ENCODE assay signal across 17 mouse cellular contexts in the genomic region with DNA sequence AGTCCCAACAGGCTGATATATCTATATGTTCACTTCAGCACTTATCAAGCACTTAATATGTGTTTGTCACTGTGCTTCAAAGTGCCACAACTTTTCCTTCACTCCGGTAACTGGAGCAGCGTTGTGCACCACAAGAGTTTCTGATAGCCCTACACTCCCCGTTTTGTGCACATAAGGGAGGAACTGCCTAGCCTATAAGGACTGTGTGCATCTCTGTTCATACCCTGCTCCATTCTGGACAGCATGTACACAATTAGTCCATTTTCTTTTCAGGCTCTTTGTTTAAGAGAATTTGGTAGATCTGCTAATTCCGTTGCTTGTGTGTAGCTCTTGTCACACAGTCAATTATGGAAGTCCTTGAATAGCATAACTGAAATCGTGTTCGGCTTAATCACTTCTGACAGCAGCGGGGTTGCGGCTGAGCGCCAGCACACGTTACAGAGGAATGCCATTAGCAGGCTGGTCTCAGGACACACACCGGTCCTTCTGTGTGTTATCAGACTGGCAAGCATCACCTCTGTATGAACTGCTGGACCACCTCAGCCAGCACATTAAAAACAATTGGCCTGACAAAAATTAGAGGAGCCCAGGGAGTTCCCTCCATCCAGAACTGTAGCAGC.
DNase-seq lines count a peak whose midpoint lies in the region; ATAC-seq lines count a peak whose summit lies in the region.
"Had no signal": no experiment of that assay in that cellular context is flagged by ENCODE, and none has a peak within 500 bp of the region (broad histone marks: within the 10 kb centered on the region; RNA-seq: fewer than 3 reads in every experiment).

No protein-coding gene starts in this region.

- ATAC-seq in hindbrain, embryonic 12.5 days (ENCODE audit: low FRiP score), result 0 out of 2 replicates have a peak, but pooled peaks have one; percentile 58
- peak; percentile 18; the same call in 1 of the 2 replicates for ATAC-seq in forebrain, embryonic 16.5 days
- no peak for ATAC-seq in midbrain, embryonic 14.5 days (ENCODE audit: low FRiP score, low TSS enrichment)
- ATAC-seq: intestine, embryonic 15.5 days had no signal

- H3K4me1 ChIP-seq in hindbrain, embryonic 12.5 days, result peaks cover 4% of the 10 kb centered on the region; the same call in 1 of the 2 replicates
- no peaks in the 10 kb centered on the region for H3K4me1 ChIP-seq in hindbrain, embryonic 10.5 days (replicated peaks)
- H3K4me1 ChIP-seq in forebrain, embryonic 16.5 days (replicated peaks; ENCODE audit: control insufficient read depth, insufficient read depth, low read length), result peaks cover 10% of the 10 kb centered on the region
- peaks cover 6% of the 10 kb centered on the region; the same call in 1 of the 2 replicates for H3K4me1 ChIP-seq in midbrain, embryonic 14.5 days (ENCODE audit: control insufficient read depth, insufficient read depth, low read length)
- H3K4me1 ChIP-seq: intestine, embryonic 15.5 days; lung, embryonic 15.5 days; neural tube, embryonic 12.5 days had no signal

- H3K27me3 ChIP-seq in hindbrain, embryonic 12.5 days, result no peaks in the 10 kb centered on the region
- no peaks in the 10 kb centered on the region for H3K27me3 ChIP-seq in hindbrain, embryonic 10.5 days (ENCODE audit: insufficient read depth, poor library complexity, severe bottlenecking)
- no peaks in the 10 kb centered on the region for H3K27me3 ChIP-seq in forebrain, embryonic 16.5 days (replicated peaks; ENCODE audit: control insufficient read depth, insufficient read depth, low read length)
- H3K27me3 ChIP-seq in midbrain, embryonic 14.5 days (ENCODE audit: control insufficient read depth, insufficient read depth, low read length), result no peaks in the 10 kb centered on the region
- H3K27me3 ChIP-seq: intestine, embryonic 15.5 days; lung, embryonic 15.5 days; neural tube, embryonic 12.5 days had no signal

- no peaks in the 10 kb centered on the region for H3K9me3 ChIP-seq in hindbrain, embryonic 12.5 days (replicated peaks)
- no peaks in the 10 kb centered on the region for H3K9me3 ChIP-seq in hindbrain, embryonic 10.5 days
- no peaks in the 10 kb centered on the region for H3K9me3 ChIP-seq in forebrain, embryonic 16.5 days (ENCODE audit: control insufficient read depth, low read length)
- H3K9me3 ChIP-seq in midbrain, embryonic 14.5 days (ENCODE audit: control insufficient read depth, low read length), result no peaks in the 10 kb centered on the region
- H3K9me3 ChIP-seq: intestine, embryonic 15.5 days; lung, embryonic 15.5 days; neural tube, embryonic 12.5 days had no signal

- no peak overlapping the region for H3K4me3 ChIP-seq in hindbrain, embryonic 12.5 days
- H3K4me3 ChIP-seq in hindbrain, embryonic 10.5 days, result no peak overlapping the region
- no peak overlapping the region for H3K4me3 ChIP-seq in forebrain, embryonic 16.5 days (replicated peaks; ENCODE audit: low read length)
- no peak overlapping the region for H3K4me3 ChIP-seq in midbrain, embryonic 14.5 days (replicated peaks; ENCODE audit: low read depth, low read length)
- H3K4me3 ChIP-seq: intestine, embryonic 15.5 days; lung, embryonic 15.5 days; neural tube, embryonic 12.5 days had no signal

- peak; percentile 21 for DNase-seq in embryo, embryonic 10.5 days (ENCODE audit: low spot score)
- DNase-seq in embryo, embryonic 10 days (ENCODE audit: low spot score), result no peak
- no peak for DNase-seq in hindbrain, embryonic 10.5 days (ENCODE audit: low spot score)
- DNase-seq in midbrain, embryonic 14.5 days, result peak; percentile 69
- DNase-seq in spleen, postnatal 14 days (ENCODE audit: low spot score in 2 of 2), result no peak
- DNase-seq in right cerebral cortex, postnatal 14 days, result no peak
- DNase-seq: adrenal gland, postnatal 10 days; embryo, embryonic 11 days; kidney, postnatal 14 days; layer of hippocampus, postnatal 36 days; liver; thymus, postnatal 14 days had no signal

- H3K4me2 ChIP-seq in hindbrain, embryonic 12.5 days (replicated peaks), result no peak overlapping the region
- 0 out of 2 replicates have a peak overlapping the region, but pooled peaks have one; percentile 5 for H3K4me2 ChIP-seq in forebrain, embryonic 16.5 days (ENCODE audit: low read length)
- H3K4me2 ChIP-seq in midbrain, embryonic 14.5 days (ENCODE audit: low read length), result no peak overlapping the region
- H3K4me2 ChIP-seq: intestine, embryonic 15.5 days; lung, embryonic 15.5 days; neural tube, embryonic 12.5 days had no signal

- H3K36me3 ChIP-seq in hindbrain, embryonic 12.5 days, result no peaks in the 10 kb centered on the region
- no peaks in the 10 kb centered on the region for H3K36me3 ChIP-seq in hindbrain, embryonic 10.5 days
- no peaks in the 10 kb centered on the region for H3K36me3 ChIP-seq in forebrain, embryonic 16.5 days (ENCODE audit: control insufficient read depth, insufficient read depth)
- no peaks in the 10 kb centered on the region for H3K36me3 ChIP-seq in midbrain, embryonic 14.5 days (ENCODE audit: control insufficient read depth, insufficient read depth, low read length)
- H3K36me3 ChIP-seq: intestine, embryonic 15.5 days; lung, embryonic 15.5 days; neural tube, embryonic 12.5 days had no signal

- H3K27ac ChIP-seq in hindbrain, embryonic 12.5 days, result no peak overlapping the region
- no peak overlapping the region for H3K27ac ChIP-seq in hindbrain, embryonic 10.5 days
- H3K27ac ChIP-seq in forebrain, embryonic 16.5 days (ENCODE audit: low read length), result no peak overlapping the region; the same call in 1 of the 2 replicates
- H3K27ac ChIP-seq in midbrain, embryonic 14.5 days (replicated peaks; ENCODE audit: low read depth, low read length), result 0 out of 2 replicates have a peak overlapping the region, but pooled peaks have one; percentile 0
- H3K27ac ChIP-seq: intestine, embryonic 15.5 days; lung, embryonic 15.5 days; neural tube, embryonic 12.5 days had no signal

- WGBS in hindbrain, embryonic 12.5 days, result 70% methylated on average over 11 of the region's 11 CpGs
- 85% methylated on average over 11 of the region's 11 CpGs for WGBS in hindbrain, embryonic 10.5 days
- 22% methylated on average over 11 of the region's 11 CpGs for WGBS in forebrain, embryonic 16.5 days
- WGBS in midbrain, embryonic 14.5 days, result 41% methylated on average over 11 of the region's 11 CpGs

- no peak overlapping the region for H3K9ac ChIP-seq in hindbrain, embryonic 12.5 days
- no peak overlapping the region for H3K9ac ChIP-seq in forebrain, embryonic 16.5 days (replicated peaks; ENCODE audit: low read depth, low read length)
- H3K9ac ChIP-seq in midbrain, embryonic 14.5 days (replicated peaks; ENCODE audit: low read length), result no peak overlapping the region
- H3K9ac ChIP-seq: intestine, embryonic 15.5 days; lung, embryonic 15.5 days; neural tube, embryonic 12.5 days had no signal

Comparison
In these comparisons a context has a peak if more than half of its experiments do, and no peak if none do; other contexts are left out.
1. DNase-seq: peak in embryo, embryonic 10.5 days (single experiment) and midbrain, embryonic 14.5 days (single experiment); none in embryo, embryonic 10 days (single experiment), hindbrain, embryonic 10.5 days (single experiment), spleen, postnatal 14 days (0 of 2) and right cerebral cortex, postnatal 14 days (single experiment).